Mouse (Mus musculus) erythroblast, embryonic 14.5 days (primary cell): ENCODE measurements around the gene Zfp879.

Experiments used
- GATA1 ChIP-seq: IDR thresholded peaks from 2 replicates; pipeline ENCODE4 v1.6.1; 2012; ENCODE audit warnings: low read length, inconsistent platforms, mixed read lengths
- TAL1 ChIP-seq: IDR thresholded peaks from 3 replicates; pipeline ENCODE4 v1.6.1; 2012; ENCODE audit warnings: low read length, inconsistent platforms, mixed read lengths

DNA sequence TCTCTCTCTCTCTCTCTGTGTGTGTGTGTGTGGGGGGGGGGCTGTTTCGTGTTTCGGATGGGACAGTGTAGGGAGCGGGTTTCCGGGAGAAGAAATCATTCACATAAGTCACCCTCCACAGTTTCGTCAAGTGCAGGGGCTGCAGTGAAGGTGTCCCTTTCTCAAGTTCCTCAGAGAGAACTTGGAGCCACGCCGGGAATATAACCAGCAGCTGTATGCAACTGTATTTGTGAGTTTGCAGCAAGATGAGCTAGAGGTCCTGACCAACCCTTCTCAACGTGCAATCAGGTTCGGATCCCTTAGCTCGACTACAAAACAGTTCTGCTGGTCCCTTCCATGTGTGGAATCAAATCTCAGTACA is 45.6 kb upstream of the Zfp879 start:
- TF ChIP-seq TAL1: no peak
- no peak for TF ChIP-seq GATA1
